Mouse (Mus musculus): ENCODE measurements around the gene Tsfm.
"Not testable (repeated sequence)": the region's sequence is repeated elsewhere in the genome, so short reads cannot be mapped to it uniquely, and the experiment has no call there.

Gene Tsfm

GRCm38 (mm10) chr10:127063913-127064870, 33.6 kb upstream of the Tsfm start:
- DNase-seq (ENCODE audit: low spot score in 2 of 2), result no peak

- DNase-seq (ENCODE audit: low spot score in 2 of 2), result peak; percentile 98 to 99
Measured at GRCm38 (mm10) chr10:127063239-127063872, 32.7 kb upstream of the Tsfm start, which contains the start of gene Cdk4. Gene Cdk4 (plus strand): TSS chr10:127063534.

- DNase-seq (ENCODE audit: low spot score in 2 of 2), result no peak
Measured at GRCm38 (mm10) chr10:127062503-127062902, 31.9 kb upstream of the Tsfm start.

GRCm38 (mm10) chr10:127062101-127062500, 31.5 kb upstream of the Tsfm start:
- DNase-seq (ENCODE audit: low spot score in 2 of 2), result not testable (repeated sequence)

GRCm38 (mm10) chr10:127061513-127061912, 30.9 kb upstream of the Tsfm start:
- DNase-seq (ENCODE audit: low spot score in 2 of 2), result no peak

GRCm38 (mm10) chr10:127061085-127061484, 30.4 kb upstream of the Tsfm start:
- DNase-seq (ENCODE audit: low spot score in 2 of 2), result no peak

- DNase-seq (ENCODE audit: low spot score in 2 of 2), result no peak
Measured at GRCm38 (mm10) chr10:127059968-127060916, 29.6 kb upstream of the Tsfm start, which contains the start of gene March9. Gene March9 (minus strand): TSS chr10:127060184.

GRCm38 (mm10) chr10:127059174-127059967, 28.7 kb upstream of the Tsfm start:
- DNase-seq (ENCODE audit: low spot score in 2 of 2), result no peak

- DNase-seq (ENCODE audit: low spot score in 2 of 2), result no peak
Measured at GRCm38 (mm10) chr10:127058708-127059107, 28.1 kb upstream of the Tsfm start.

GRCm38 (mm10) chr10:127058161-127058560, 27.5 kb upstream of the Tsfm start:
- DNase-seq (ENCODE audit: low spot score in 2 of 2), result peak; percentile 63 to 64

- no peak for DNase-seq (ENCODE audit: low spot score in 2 of 2)
Measured at GRCm38 (mm10) chr10:127056490-127056889, 25.9 kb upstream of the Tsfm start.

- no peak for DNase-seq (ENCODE audit: low spot score in 2 of 2)
Measured at GRCm38 (mm10) chr10:127055406-127055805, 24.8 kb upstream of the Tsfm start.

- no peak for DNase-seq (ENCODE audit: low spot score in 2 of 2)
Measured at GRCm38 (mm10) chr10:127054646-127055045, 24.0 kb upstream of the Tsfm start.

- no peak for DNase-seq (ENCODE audit: low spot score in 2 of 2)
Measured at GRCm38 (mm10) chr10:127050119-127050474, 19.5 kb upstream of the Tsfm start.

- DNase-seq (ENCODE audit: low spot score in 2 of 2), result no peak
Measured at GRCm38 (mm10) chr10:127049395-127050118, 18.9 kb upstream of the Tsfm start.

- DNase-seq (ENCODE audit: low spot score in 2 of 2), result no peak
Measured at GRCm38 (mm10) chr10:127048608-127049394, 18.2 kb upstream of the Tsfm start.

- DNase-seq (ENCODE audit: low spot score in 2 of 2), result no peak
Measured at GRCm38 (mm10) chr10:127047954-127048353, 17.3 kb upstream of the Tsfm start, which contains the start of gene Cyp27b1. Gene Cyp27b1 (plus strand): TSS chr10:127048250.

GRCm38 (mm10) chr10:127043187-127043586, 12.5 kb upstream of the Tsfm start:
- DNase-seq (ENCODE audit: low spot score in 2 of 2), result no peak

GRCm38 (mm10) chr10:127042468-127043115, 12.0 kb upstream of the Tsfm start:
- no peak for DNase-seq (ENCODE audit: low spot score in 2 of 2)

Measured in heart, adult 9 months (tissue).